Mouse (Mus musculus) left cerebral cortex, adult 18-20 months (tissue): Measurements from ENCODE around the gene Plxnc1. TPM values are rescaled to one million over a fixed set of nuclear protein-coding genes. Genes with fewer than 3 reads are reported as not detected.

Source experiments
- DNase-seq, 2 experiments: peaks; one replicate each; pipeline ENCODE4 v3.0.0; 2021 to 2022; ENCODE audit warnings: low spot score in 2 of 2, mixed read lengths in 1 of 2
- total RNA-seq, 2 experiments: library from RNA; stranded (reverse); gene quantifications; 2 replicates each; pipeline ENCODE4 v1.2.3; 2021

Plxnc1 gene
- total RNA-seq, 2 experiments from 2014 or later: 47.5 to 56.2 TPM

- no peak for DNase-seq
These were observed 118.2 kb downstream of the Plxnc1 start for GRCm38 (mm10) chr10:94826436-94826835.

GRCm38 (mm10) chr10:94825951-94826350 lies 118.7 kb downstream of the Plxnc1 start:
- DNase-seq: no peak

GRCm38 (mm10) chr10:94823971-94824760 lies 120.5 kb downstream of the Plxnc1 start:
- no peak for DNase-seq

- peak in 1 of 2 experiments; percentile 43 for DNase-seq
These were observed 125.6 kb downstream of the Plxnc1 start for GRCm38 (mm10) chr10:94818781-94819665.

- DNase-seq: no peak
These were observed 126.5 kb downstream of the Plxnc1 start for GRCm38 (mm10) chr10:94818127-94818526.

GRCm38 (mm10) chr10:94811907-94812851 lies 132.5 kb downstream of the Plxnc1 start:
- DNase-seq: no peak

GRCm38 (mm10) chr10:94809946-94810472 lies 134.6 kb downstream of the Plxnc1 start:
- DNase-seq: no peak

GRCm38 (mm10) chr10:94808275-94808674 lies 136.4 kb downstream of the Plxnc1 start:
- DNase-seq: no peak

- no peak for DNase-seq
These were observed 137.3 kb downstream of the Plxnc1 start for GRCm38 (mm10) chr10:94807323-94807722.

GRCm38 (mm10) chr10:94804909-94805220 lies 139.8 kb downstream of the Plxnc1 start:
- no peak for DNase-seq

- no peak for DNase-seq
These were observed 140.4 kb downstream of the Plxnc1 start for GRCm38 (mm10) chr10:94804029-94804908.

GRCm38 (mm10) chr10:94800677-94801354 lies 143.8 kb downstream of the Plxnc1 start:
- no peak for DNase-seq

- no peak for DNase-seq
These were observed 145.0 kb downstream of the Plxnc1 start for GRCm38 (mm10) chr10:94799485-94800239.

- DNase-seq: no peak
These were observed 146.5 kb downstream of the Plxnc1 start for GRCm38 (mm10) chr10:94798128-94798527.

- DNase-seq: no peak
These were observed 149.9 kb downstream of the Plxnc1 start for GRCm38 (mm10) chr10:94794666-94795244.

- DNase-seq: no peak
These were observed 150.7 kb downstream of the Plxnc1 start for GRCm38 (mm10) chr10:94793914-94794313.

GRCm38 (mm10) chr10:94789205-94789604 lies 155.4 kb downstream of the Plxnc1 start:
- DNase-seq: no peak

GRCm38 (mm10) chr10:94780618-94781262 lies 163.9 kb downstream of the Plxnc1 start:
- no peak for DNase-seq
